Mouse (Mus musculus): Measurements from ENCODE around the gene Ppwd1. TPM values are rescaled to one million over a fixed set of nuclear protein-coding genes. Genes with fewer than 3 reads are reported as not detected.

The Ppwd1 gene
- polyA plus RNA-seq, 1 experiment from 2014 or later, result 13.6 TPM

- no peaks in the 10 kb centered on the region for H3K27me3 ChIP-seq (ENCODE audit: insufficient read depth, low read length)
- no peak for ATAC-seq (replicated peaks; ENCODE audit: low FRiP score, low read depth)
- no peaks in the 10 kb centered on the region; the same call in 1 of the 2 replicates for H3K4me1 ChIP-seq (replicated peaks; ENCODE audit: insufficient read depth, low read length)
- H3K9me3 ChIP-seq (replicated peaks; ENCODE audit: low read length), result no peaks in the 10 kb centered on the region
- no peak overlapping the region for H3K4me3 ChIP-seq (replicated peaks; ENCODE audit: low read depth, low read length)
- no peak overlapping the region for H3K27ac ChIP-seq
- 90% methylated on average over 5 of the region's 5 CpGs for WGBS
- no peak for TF ChIP-seq CTCF (IDR thresholded peaks at IDR 0.05; ENCODE audit: low read depth)
- H3K36me3 ChIP-seq (ENCODE audit: insufficient read depth, low read length), result peaks cover 16% of the 10 kb centered on the region; the same call in 1 of the 2 replicates
- no peak for DNase-seq (ENCODE audit: low spot score)
- H3K9ac ChIP-seq (ENCODE audit: low read depth, low read length), result no peak overlapping the region
- no peak overlapping the region for H3K4me2 ChIP-seq (ENCODE audit: low read length)
Measured at GRCm38 (mm10) chr13:104171711-104172110, 56.9 kb downstream of the Ppwd1 start.

- Histone ChIP-seq H3K27ac (no peak overlapping the region), H3K27me3 (ENCODE audit: insufficient read depth, low read length) (no peaks in the 10 kb centered on the region), H3K4me3 (replicated peaks; ENCODE audit: low read depth, low read length) (no peak overlapping the region), H3K4me1 (replicated peaks; ENCODE audit: insufficient read depth, low read length) (no peaks in the 10 kb centered on the region), H3K4me2 (ENCODE audit: low read length) (no peak overlapping the region), H3K9ac (ENCODE audit: low read depth, low read length) (no peak overlapping the region), H3K36me3 (ENCODE audit: insufficient read depth, low read length) (peaks cover 21% of the 10 kb centered on the region; the same call in 1 of the 2 replicates), H3K9me3 (replicated peaks; ENCODE audit: low read length) (no peaks in the 10 kb centered on the region)
- no peak for DNase-seq (ENCODE audit: low spot score)
- 66% methylated on average over 1 of the region's 1 CpGs for WGBS
- ATAC-seq (replicated peaks; ENCODE audit: low FRiP score, low read depth), result no peak
- TF ChIP-seq CTCF (IDR thresholded peaks at IDR 0.05; ENCODE audit: low read depth), result no peak
Measured at GRCm38 (mm10) chr13:104155686-104156085, 73.0 kb downstream of the Ppwd1 start.

Other genes starting within 250 kb of the Ppwd1 start
- 13.5 and 15.2 TPM in 2 replicates for gene Nln, start 119.2 kb downstream of the Ppwd1 start, polyA plus RNA-seq (2015; fragmentation: Nextera tagmentation; extraction: Ambion mirVana)
- 5.6 and 5.9 TPM in 2 replicates for gene Sgtb, start 119.1 kb downstream of the Ppwd1 start, polyA plus RNA-seq (2015; fragmentation: Nextera tagmentation; extraction: Ambion mirVana)
- 43.5 and 48.1 TPM in 2 replicates for gene Trappc13, start 50.4 kb downstream of the Ppwd1 start, polyA plus RNA-seq (2015; fragmentation: Nextera tagmentation; extraction: Ambion mirVana)
- 16.6 and 18.1 TPM in 2 replicates for gene Trim23, start 50.0 kb downstream of the Ppwd1 start, polyA plus RNA-seq (2015; fragmentation: Nextera tagmentation; extraction: Ambion mirVana)
- gene Cenpk, start 232 bp downstream of the Ppwd1 start, polyA plus RNA-seq (2015; fragmentation: Nextera tagmentation; extraction: Ambion mirVana), result 45.8 and 49.2 TPM in 2 replicates
- 1.1 and 1.2 TPM in 2 replicates for gene Adamts6, start 59.0 kb upstream of the Ppwd1 start, polyA plus RNA-seq (2015; fragmentation: Nextera tagmentation; extraction: Ambion mirVana)

All from kidney, postnatal 0 days (tissue).